Mouse (Mus musculus): ENCODE measurements around the gene Umps.

Umps gene

GRCm38 (mm10) chr16:33966538-33967282 is at the start of gene Umps:
TSS of gene Umps (minus strand) at chr16:33967038.
- peak; percentile 88 to 89 for DNase-seq

GRCm38 (mm10) chr16:34011991-34012845 is 45.4 kb upstream of the Umps start:
- DNase-seq = no peak

GRCm38 (mm10) chr16:34009567-34009966 is 42.7 kb upstream of the Umps start:
- no peak for DNase-seq

- no peak for DNase-seq
Observed at GRCm38 (mm10) chr16:34005986-34006385, 39.1 kb upstream of the Umps start.

GRCm38 (mm10) chr16:34004128-34004578 is 37.3 kb upstream of the Umps start:
- DNase-seq = peak in 1 of 2 experiments; percentile 45

GRCm38 (mm10) chr16:34003566-34004127 is 36.8 kb upstream of the Umps start:
- no peak for DNase-seq

GRCm38 (mm10) chr16:34000715-34001114 is 33.9 kb upstream of the Umps start:
- DNase-seq = no peak

GRCm38 (mm10) chr16:33999388-33999787 is 32.5 kb upstream of the Umps start:
- peak; percentile 61 to 78 for DNase-seq

GRCm38 (mm10) chr16:33998011-33998410 is 31.2 kb upstream of the Umps start:
- peak; percentile 50 to 53 for DNase-seq

GRCm38 (mm10) chr16:33996030-33996429 is 29.2 kb upstream of the Umps start:
- DNase-seq = peak; percentile 51 to 75

GRCm38 (mm10) chr16:33995496-33995895 is 28.7 kb upstream of the Umps start:
- DNase-seq = peak in 1 of 2 experiments; percentile 35

- DNase-seq = peak; percentile 14 to 22
Observed at GRCm38 (mm10) chr16:33994321-33994720, 27.5 kb upstream of the Umps start.

GRCm38 (mm10) chr16:33990712-33991111 is 23.9 kb upstream of the Umps start:
- DNase-seq = no peak

- DNase-seq = no peak
Observed at GRCm38 (mm10) chr16:33989106-33989505, 22.3 kb upstream of the Umps start.

- peak; percentile 54 to 67 for DNase-seq
Observed at GRCm38 (mm10) chr16:33988358-33989012, 21.6 kb upstream of the Umps start.

GRCm38 (mm10) chr16:33986993-33987392 is 20.2 kb upstream of the Umps start:
- no peak for DNase-seq

- DNase-seq = no peak
Observed at GRCm38 (mm10) chr16:33985372-33985771, 18.5 kb upstream of the Umps start.

GRCm38 (mm10) chr16:33983712-33984111 is 16.9 kb upstream of the Umps start:
- no peak for DNase-seq

- DNase-seq = no peak
Observed at GRCm38 (mm10) chr16:33979855-33980254, 13.0 kb upstream of the Umps start.

- DNase-seq = no peak
Observed at GRCm38 (mm10) chr16:33967283-33967640, 424 bp upstream of the Umps start.

GRCm38 (mm10) chr16:33965878-33966537 is 830 bp downstream of the Umps start:
- peak in 1 of 2 experiments; percentile 15 for DNase-seq

- no peak for DNase-seq
Observed at GRCm38 (mm10) chr16:33963509-33963908, 3.3 kb downstream of the Umps start.
